Mouse (Mus musculus) hindbrain, embryonic 10.5 days (tissue): ENCODE measurements at regions not wholly inside any gene's neighbourhood (a gene's known extent, or its start where the extent isn't known, plus 50 kb on each side); places are given as distances from the start of the nearest gene placed in this dataset.

ENCODE experiments used
- DNase-seq: peaks from one replicate; pipeline ENCODE4 v3.0.0-alpha.2; 2017; ENCODE audit warnings: low spot score
- H3K27ac ChIP-seq: fragments of 300-500 bp; sonication (generic); 2 replicates; pipeline ENCODE4 v1.5.1; 2016; ENCODE audit warnings: mild to moderate bottlenecking, moderate library complexity
- H3K27me3 ChIP-seq: fragments of 300-500 bp; sonication (generic); 2 replicates; pipeline ENCODE4 v1.6.1; 2016; ENCODE audit warnings: mild to moderate bottlenecking; ENCODE audit not compliant: poor library complexity, insufficient read depth, severe bottlenecking
- H3K36me3 ChIP-seq: fragments of 300-500 bp; sonication (generic); 2 replicates; pipeline ENCODE4 v1.6.1; 2016; ENCODE audit warnings: mild to moderate bottlenecking, moderate library complexity
- H3K4me1 ChIP-seq: fragments of 300-500 bp; sonication (generic); replicated peaks from 2 replicates; pipeline ENCODE4 v1.6.1; 2016; ENCODE audit warnings: mild to moderate bottlenecking
- H3K4me3 ChIP-seq: fragments of 300-500 bp; sonication (generic); 2 replicates; pipeline ENCODE4 v1.5.1; 2016; ENCODE audit warnings: mild to moderate bottlenecking, moderate library complexity
- H3K9me3 ChIP-seq: fragments of 300-500 bp; sonication (generic); 2 replicates; pipeline ENCODE4 v1.6.1; 2016; ENCODE audit warnings: mild to moderate bottlenecking, moderate library complexity
- WGBS: fragments of 180-500 bp; shearing (Covaris S2); methylation state at CpG from one replicate; pipeline ENCODE4 v1.1.7; 2016; 5-methylcytosine and 5-hydroxymethylcytosine counted together

- Histone ChIP-seq H3K4me1 (no peaks in the 10 kb centered on the region), H3K9me3 (no peaks in the 10 kb centered on the region), H3K4me3 (no peak overlapping the region), H3K27ac (no peak overlapping the region), H3K36me3 (no peaks in the 10 kb centered on the region), H3K27me3 (no peaks in the 10 kb centered on the region)
- 78% methylated on average over 6 of the region's 6 CpGs for WGBS
- no peak for DNase-seq
Measured at GRCm38 (mm10) chr6:147686927-147687326, 211.3 kb downstream of the Ccdc91 start.

- Histone ChIP-seq H3K36me3 (no peaks in the 10 kb centered on the region), H3K4me3 (no peak overlapping the region), H3K27ac (no peak overlapping the region), H3K4me1 (no peaks in the 10 kb centered on the region), H3K9me3 (no peaks in the 10 kb centered on the region), H3K27me3 (no peaks in the 10 kb centered on the region)
- WGBS, result 88% methylated on average over 1 of the region's 1 CpGs
- no peak for DNase-seq
Measured at GRCm38 (mm10) chr6:147698255-147698654, 222.6 kb downstream of the Ccdc91 start.

- no peaks in the 10 kb centered on the region for H3K27me3 ChIP-seq
- H3K9me3 ChIP-seq, result no peaks in the 10 kb centered on the region
- DNase-seq, result no peak
- H3K27ac ChIP-seq, result no peak overlapping the region
- H3K4me3 ChIP-seq, result no peak overlapping the region
- WGBS, result 78% methylated on average over 3 of the region's 3 CpGs
- H3K4me1 ChIP-seq, result no peaks in the 10 kb centered on the region
- H3K36me3 ChIP-seq, result no peaks in the 10 kb centered on the region
Measured at GRCm38 (mm10) chr6:147699449-147699848, 223.8 kb downstream of the Ccdc91 start.

GRCm38 (mm10) chr6:147700629-147701028, 225.0 kb downstream of the Ccdc91 start:
- Histone ChIP-seq H3K4me3 (no peak overlapping the region), H3K27me3 (no peaks in the 10 kb centered on the region), H3K27ac (no peak overlapping the region), H3K9me3 (no peaks in the 10 kb centered on the region), H3K4me1 (no peaks in the 10 kb centered on the region), H3K36me3 (no peaks in the 10 kb centered on the region)
- DNase-seq, result no peak
- 83% methylated on average over 2 of the region's 2 CpGs for WGBS

- H3K27ac ChIP-seq, result no peak overlapping the region
- no peak overlapping the region for H3K4me3 ChIP-seq
- no peaks in the 10 kb centered on the region for H3K36me3 ChIP-seq
- DNase-seq, result no peak
- H3K4me1 ChIP-seq, result no peaks in the 10 kb centered on the region
- no peaks in the 10 kb centered on the region for H3K27me3 ChIP-seq
- H3K9me3 ChIP-seq, result no peaks in the 10 kb centered on the region
- 83% methylated on average over 5 of the region's 5 CpGs for WGBS
Measured at GRCm38 (mm10) chr6:147701956-147702355, 226.3 kb downstream of the Ccdc91 start.

GRCm38 (mm10) chr6:147704297-147704696, 228.7 kb downstream of the Ccdc91 start:
- Histone ChIP-seq H3K27ac (no peak overlapping the region), H3K36me3 (no peaks in the 10 kb centered on the region), H3K27me3 (no peaks in the 10 kb centered on the region), H3K4me1 (no peaks in the 10 kb centered on the region), H3K9me3 (no peaks in the 10 kb centered on the region), H3K4me3 (no peak overlapping the region)
- DNase-seq, result no peak
- WGBS, result 90% methylated on average over 5 of the region's 5 CpGs

GRCm38 (mm10) chr6:147705936-147706335, 230.3 kb downstream of the Ccdc91 start:
- H3K4me1 ChIP-seq, result no peaks in the 10 kb centered on the region
- H3K27ac ChIP-seq, result no peak overlapping the region
- 78% methylated on average over 3 of the region's 3 CpGs for WGBS
- no peaks in the 10 kb centered on the region for H3K9me3 ChIP-seq
- DNase-seq, result no peak
- H3K36me3 ChIP-seq, result no peaks in the 10 kb centered on the region
- no peaks in the 10 kb centered on the region for H3K27me3 ChIP-seq
- no peak overlapping the region for H3K4me3 ChIP-seq

GRCm38 (mm10) chr6:147706741-147707140, 231.1 kb downstream of the Ccdc91 start:
- no peaks in the 10 kb centered on the region for H3K4me1 ChIP-seq
- no peaks in the 10 kb centered on the region for H3K27me3 ChIP-seq
- H3K27ac ChIP-seq, result no peak overlapping the region
- H3K9me3 ChIP-seq, result no peaks in the 10 kb centered on the region
- WGBS, result 76% methylated on average over 2 of the region's 2 CpGs
- DNase-seq, result no peak
- H3K36me3 ChIP-seq, result no peaks in the 10 kb centered on the region
- no peak overlapping the region for H3K4me3 ChIP-seq

GRCm38 (mm10) chr6:147718052-147718712, 242.6 kb downstream of the Ccdc91 start:
- H3K4me3 ChIP-seq, result no peak overlapping the region
- WGBS, result 41% methylated on average over 8 of the region's 8 CpGs

GRCm38 (mm10) chr6:147718713-147719490, 243.3 kb downstream of the Ccdc91 start:
- no peaks in the 10 kb centered on the region for H3K9me3 ChIP-seq
- DNase-seq, result no peak
- peak overlapping the region; percentile 62; the same call in 1 of the 2 replicates for H3K27ac ChIP-seq
- 73% methylated on average over 10 of the region's 10 CpGs for WGBS
- no peaks in the 10 kb centered on the region for H3K27me3 ChIP-seq
- H3K36me3 ChIP-seq, result no peaks in the 10 kb centered on the region
- H3K4me3 ChIP-seq, result no peak overlapping the region
- peaks cover 14% of the 10 kb centered on the region for H3K4me1 ChIP-seq

More at GRCm38 (mm10) chr6:147718052-147718712, 242.6 kb downstream of the Ccdc91 start:
- H3K4me1 ChIP-seq, result peaks cover 14% of the 10 kb centered on the region
- no peaks in the 10 kb centered on the region for H3K9me3 ChIP-seq
- H3K27ac ChIP-seq, result no peak overlapping the region
- no peaks in the 10 kb centered on the region for H3K27me3 ChIP-seq
- no peaks in the 10 kb centered on the region for H3K36me3 ChIP-seq
- peak; percentile 28 for DNase-seq

- 88% methylated on average over 8 of the region's 8 CpGs for WGBS
- no peaks in the 10 kb centered on the region for H3K9me3 ChIP-seq
- no peaks in the 10 kb centered on the region for H3K27me3 ChIP-seq
- H3K4me3 ChIP-seq, result no peak overlapping the region
- no peak overlapping the region for H3K27ac ChIP-seq
- no peak for DNase-seq
- no peaks in the 10 kb centered on the region for H3K36me3 ChIP-seq
- H3K4me1 ChIP-seq, result peaks cover 14% of the 10 kb centered on the region
Measured at GRCm38 (mm10) chr6:147719539-147719938, 243.9 kb downstream of the Ccdc91 start.

GRCm38 (mm10) chr6:147723336-147723735, 247.7 kb downstream of the Ccdc91 start:
- H3K9me3 ChIP-seq, result no peaks in the 10 kb centered on the region
- no peaks in the 10 kb centered on the region for H3K36me3 ChIP-seq
- 90% methylated on average over 5 of the region's 5 CpGs for WGBS
- DNase-seq, result no peak
- H3K27ac ChIP-seq, result no peak overlapping the region
- no peak overlapping the region for H3K4me3 ChIP-seq
- peaks cover 6% of the 10 kb centered on the region for H3K4me1 ChIP-seq
- no peaks in the 10 kb centered on the region for H3K27me3 ChIP-seq

GRCm38 (mm10) chr6:147726987-147727386, 251.4 kb downstream of the Ccdc91 start:
- 82% methylated on average over 4 of the region's 4 CpGs for WGBS
- Histone ChIP-seq H3K27me3 (no peaks in the 10 kb centered on the region), H3K36me3 (no peaks in the 10 kb centered on the region), H3K4me3 (no peak overlapping the region), H3K4me1 (no peaks in the 10 kb centered on the region), H3K27ac (no peak overlapping the region), H3K9me3 (no peaks in the 10 kb centered on the region)
- DNase-seq, result no peak
